Mouse (Mus musculus): ENCODE results near the gene Hc. TPM values are rescaled to one million over a fixed set of nuclear protein-coding genes. Genes with fewer than 3 reads are reported as not detected.

Hc gene
- polyA plus RNA-seq, 1 experiment from 2014 or later = not detected

- no peak for DNase-seq (ENCODE audit: low read depth, low spot score)
- no peak for ATAC-seq
- POLR2A ChIA-PET = no interaction called here
Observed at GRCm38 (mm10) chr2:35100529-35100928, 39.3 kb upstream of the Hc start.

GRCm38 (mm10) chr2:35087418-35087817 lies 26.2 kb upstream of the Hc start:
- CTCF ChIA-PET = interaction anchor here (1.3 kb wide), 1 partner anchor 13 kb away, joined by 3 read pairs; no protein-coding TSS in a partner anchor
- peaks cover 22% of the 10 kb centered on the region for H3K27me3 ChIP-seq
- DNase-seq (ENCODE audit: low read depth, low spot score) (no peak), ATAC-seq (no peak)
- TF ChIP-seq CTCF (IDR thresholded peaks at IDR 0.05) = no peak
- POLR2A ChIA-PET = no interaction called here
- in situ Hi-C loops (cut with MboI; ENCODE audit: low pct_unique_long_range_greater_than_20kb) = no loop called here

More at GRCm38 (mm10) chr2:35100529-35100928, 39.3 kb upstream of the Hc start:
- in situ Hi-C loops (cut with MboI; ENCODE audit: low pct_unique_long_range_greater_than_20kb) = no loop called here
- no peak for TF ChIP-seq CTCF (IDR thresholded peaks at IDR 0.05)
- CTCF ChIA-PET = interaction anchor here (1.2 to 1.4 kb wide), 2 partner anchors 13 to 56 kb away, joined by 3 read pairs; no protein-coding TSS in a partner anchor
- H3K27me3 ChIP-seq = peaks cover 11% of the 10 kb centered on the region

GRCm38 (mm10) chr2:35079166-35079565 lies 17.9 kb upstream of the Hc start:
- H3K27me3 ChIP-seq = peaks cover 11% of the 10 kb centered on the region
- DNase-seq (ENCODE audit: low read depth, low spot score) (no peak), ATAC-seq (no peak)
- ChIA-PET CTCF (no interaction called here), POLR2A (interaction anchor here (1.5 kb wide), 1 partner anchor 11 kb away, joined by 3 read pairs; no protein-coding TSS in a partner anchor)
- no peak for TF ChIP-seq CTCF (IDR thresholded peaks at IDR 0.05)
- in situ Hi-C loops (cut with MboI; ENCODE audit: low pct_unique_long_range_greater_than_20kb) = no loop called here

- in situ Hi-C loops (cut with MboI; ENCODE audit: low pct_unique_long_range_greater_than_20kb) = no loop called here
- ChIA-PET CTCF (interaction anchor here (2.0 kb wide), 1 partner anchor 35 kb away, joined by 4 read pairs; the partner anchor contains the start of gene Cntrl), POLR2A (no interaction called here)
- DNase-seq (ENCODE audit: low read depth, low spot score) (no peak), ATAC-seq (no peak)
- no peak for TF ChIP-seq CTCF (IDR thresholded peaks at IDR 0.05)
- no peaks in the 10 kb centered on the region for H3K27me3 ChIP-seq
Observed at GRCm38 (mm10) chr2:35074328-35074727, 13.1 kb upstream of the Hc start.

GRCm38 (mm10) chr2:35072547-35072946 lies 11.3 kb upstream of the Hc start:
- CTCF ChIA-PET = no interaction called here
- TF ChIP-seq CTCF (IDR thresholded peaks at IDR 0.05) = no peak
- no peaks in the 10 kb centered on the region for H3K27me3 ChIP-seq
- in situ Hi-C loops (cut with MboI; ENCODE audit: low pct_unique_long_range_greater_than_20kb) = no loop called here
- no peak for DNase-seq (ENCODE audit: low read depth, low spot score)
- no peak for ATAC-seq
- POLR2A ChIA-PET = no interaction called here

GRCm38 (mm10) chr2:35070275-35070674 lies 9.0 kb upstream of the Hc start:
- no peaks in the 10 kb centered on the region for H3K27me3 ChIP-seq
- TF ChIP-seq CTCF (IDR thresholded peaks at IDR 0.05) = no peak
- no peak for DNase-seq (ENCODE audit: low read depth, low spot score)
- no peak for ATAC-seq
- in situ Hi-C loops (cut with MboI; ENCODE audit: low pct_unique_long_range_greater_than_20kb) = no loop called here
- ChIA-PET POLR2A (no interaction called here), CTCF (no interaction called here)

- no peaks in the 10 kb centered on the region for H3K27me3 ChIP-seq
- CTCF ChIA-PET = no interaction called here
- TF ChIP-seq CTCF (IDR thresholded peaks at IDR 0.05) = no peak
- POLR2A ChIA-PET = no interaction called here
- ATAC-seq (no peak), DNase-seq (ENCODE audit: low read depth, low spot score) (no peak)
- in situ Hi-C loops (cut with MboI; ENCODE audit: low pct_unique_long_range_greater_than_20kb) = no loop called here
Observed at GRCm38 (mm10) chr2:35069124-35069523, 7.9 kb upstream of the Hc start.

GRCm38 (mm10) chr2:35067117-35067516 lies 5.9 kb upstream of the Hc start:
- DNase-seq (ENCODE audit: low read depth, low spot score) = no peak
- peaks cover 14% of the 10 kb centered on the region for H3K27me3 ChIP-seq
- ChIA-PET CTCF (no interaction called here), POLR2A (no interaction called here)
- no peak for ATAC-seq
- in situ Hi-C loops (cut with MboI; ENCODE audit: low pct_unique_long_range_greater_than_20kb) = no loop called here
- no peak for TF ChIP-seq CTCF (IDR thresholded peaks at IDR 0.05)

- CTCF ChIA-PET = no interaction called here
- in situ Hi-C loops (cut with MboI; ENCODE audit: low pct_unique_long_range_greater_than_20kb) = no loop called here
- DNase-seq (ENCODE audit: low read depth, low spot score) = no peak
- peaks cover 14% of the 10 kb centered on the region for H3K27me3 ChIP-seq
- POLR2A ChIA-PET = no interaction called here
- ATAC-seq = no peak
- TF ChIP-seq CTCF (IDR thresholded peaks at IDR 0.05) = no peak
Observed at GRCm38 (mm10) chr2:35066525-35067082, 5.4 kb upstream of the Hc start.

- DNase-seq (ENCODE audit: low read depth, low spot score) (no peak), ATAC-seq (no peak)
- in situ Hi-C loops (cut with MboI; ENCODE audit: low pct_unique_long_range_greater_than_20kb) = no loop called here
- CTCF ChIA-PET = interaction anchor here (1.5 kb wide), 1 partner anchor 47 kb away, joined by 3 read pairs; no protein-coding TSS in a partner anchor
- TF ChIP-seq CTCF (IDR thresholded peaks at IDR 0.05) = no peak
- H3K27me3 ChIP-seq = peaks cover 25% of the 10 kb centered on the region
- POLR2A ChIA-PET = no interaction called here
Observed at GRCm38 (mm10) chr2:35063333-35064030, 2.2 kb upstream of the Hc start.

GRCm38 (mm10) chr2:35060897-35061296 lies 341 bp downstream of the Hc start:
- in situ Hi-C loops (cut with MboI; ENCODE audit: low pct_unique_long_range_greater_than_20kb) = no loop called here
- CTCF ChIA-PET = no interaction called here
- no peak for TF ChIP-seq CTCF (IDR thresholded peaks at IDR 0.05)
- H3K27me3 ChIP-seq = peaks cover 25% of the 10 kb centered on the region
- POLR2A ChIA-PET = no interaction called here
- no peak for ATAC-seq
- no peak for DNase-seq (ENCODE audit: low read depth, low spot score)

Data from Patski (cell line).